Mouse (Mus musculus): Measurements from ENCODE around the gene Pnma1.

DNA sequence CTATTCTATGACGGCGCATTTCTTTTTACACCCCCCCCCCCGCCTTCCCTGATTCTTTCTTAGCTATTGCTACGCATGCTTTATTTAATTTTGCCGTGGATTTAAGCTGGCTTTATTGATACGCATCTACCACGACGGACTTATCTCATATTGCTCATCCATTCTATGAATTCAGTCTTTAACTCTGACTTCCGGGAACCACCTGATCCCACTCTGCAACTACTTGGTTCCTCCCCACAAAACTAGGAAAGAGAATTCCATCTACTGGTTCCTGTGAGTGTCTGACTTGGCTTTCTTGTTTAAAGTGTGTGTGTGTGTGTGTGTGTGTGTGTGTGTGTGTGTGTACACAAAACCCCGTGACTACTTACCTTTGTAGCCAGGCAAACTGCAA, 328 bp upstream of the Pnma1 start:
- TF ChIP-seq CTCF (IDR thresholded peaks at IDR 0.05; ENCODE audit: low read depth) = no peak
- no peak for TF ChIP-seq EP300 (optimal IDR thresholded peaks at IDR 0.05)

Measured in stomach, postnatal 0 days (tissue).